Mouse (Mus musculus): ENCODE measurements around the gene Calm4. TPM values are rescaled to one million over a fixed set of nuclear protein-coding genes. Genes with fewer than 3 reads are reported as not detected.
"Not testable (repeated sequence)": the region's sequence is repeated elsewhere in the genome, so short reads cannot be mapped to it uniquely, and the experiment has no call there.

The Calm4 gene
- polyA plus RNA-seq, 1 experiment from 2014 or later: not detected

DNA sequence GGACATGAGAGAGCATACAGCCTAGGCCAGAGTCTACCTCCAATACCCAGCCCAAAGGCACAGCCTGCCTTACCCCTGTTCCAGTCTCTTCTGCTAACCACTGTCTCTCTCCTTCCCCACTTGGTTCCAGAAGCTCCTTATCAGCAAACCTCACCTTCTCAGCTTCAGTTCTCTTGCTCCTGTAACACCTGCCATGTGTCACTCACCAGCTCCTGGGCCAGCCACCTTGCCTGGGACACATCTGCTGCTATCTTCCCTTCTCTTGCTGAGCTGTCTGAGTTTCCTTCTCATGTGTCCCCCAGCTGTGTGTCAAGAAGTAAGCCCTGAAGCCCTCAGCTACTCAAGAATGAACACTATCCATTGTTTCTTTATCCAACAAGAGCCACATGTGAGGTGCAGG is 3.1 kb downstream of the Calm4 start:
- not testable (repeated sequence) for H3K36me3 ChIP-seq (ENCODE audit: control insufficient read depth, insufficient read depth); H3K27ac ChIP-seq (ENCODE audit: low read length)
- peak; percentile 48 for ATAC-seq (ENCODE audit: low read depth)

DNA sequence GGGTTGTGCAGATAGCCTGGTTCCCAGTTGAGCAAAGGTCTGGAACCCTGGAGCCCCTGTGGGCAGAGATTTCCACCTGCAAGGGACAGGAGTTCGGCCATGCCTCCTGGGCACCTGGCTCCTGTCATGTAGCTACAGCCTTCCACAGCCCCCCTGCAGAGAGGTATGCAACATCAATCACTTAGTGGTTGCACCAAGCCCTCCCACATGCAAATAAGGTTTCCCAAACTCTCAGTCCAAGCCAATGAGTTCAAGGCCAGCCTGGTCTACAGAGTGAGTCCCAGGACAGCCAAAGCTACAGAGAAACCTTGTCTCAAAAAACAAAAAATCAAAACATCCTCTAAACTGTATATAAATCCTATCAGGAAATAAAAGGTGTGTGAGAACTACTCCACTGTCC is 12.8 kb downstream of the Calm4 start:
- WGBS (ENCODE audit: insufficient replicate concordance): 64% methylated on average over 1 of the region's 1 CpGs
- Histone ChIP-seq H3K27me3 (ENCODE audit: control insufficient read depth, insufficient read depth, low read depth, low read length) (no peaks in the 10 kb centered on the region), H3K9ac (ENCODE audit: low read depth, low read length) (no peak overlapping the region), H3K9me3 (replicated peaks; ENCODE audit: control insufficient read depth, low read length) (no peaks in the 10 kb centered on the region), H3K4me1 (ENCODE audit: control insufficient read depth, low read depth, low read length) (no peaks in the 10 kb centered on the region), H3K36me3 (ENCODE audit: control insufficient read depth, insufficient read depth) (no peaks in the 10 kb centered on the region), H3K4me2 (ENCODE audit: low read depth, low read length) (no peak overlapping the region), H3K4me3 (ENCODE audit: low read depth, low read length) (no peak overlapping the region), H3K27ac (ENCODE audit: low read length) (no peak overlapping the region)
- ATAC-seq (ENCODE audit: low read depth): no peak

More for the DNA sequence above, 3.1 kb downstream of the Calm4 start:
- H3K9ac ChIP-seq (ENCODE audit: low read depth, low read length); H3K4me3 ChIP-seq (ENCODE audit: low read depth, low read length); H3K27me3 ChIP-seq (ENCODE audit: control insufficient read depth, insufficient read depth, low read depth, low read length); H3K4me1 ChIP-seq (ENCODE audit: control insufficient read depth, low read depth, low read length); H3K9me3 ChIP-seq (replicated peaks; ENCODE audit: control insufficient read depth, low read length); H3K4me2 ChIP-seq (ENCODE audit: low read depth, low read length): not testable (repeated sequence)

DNA sequence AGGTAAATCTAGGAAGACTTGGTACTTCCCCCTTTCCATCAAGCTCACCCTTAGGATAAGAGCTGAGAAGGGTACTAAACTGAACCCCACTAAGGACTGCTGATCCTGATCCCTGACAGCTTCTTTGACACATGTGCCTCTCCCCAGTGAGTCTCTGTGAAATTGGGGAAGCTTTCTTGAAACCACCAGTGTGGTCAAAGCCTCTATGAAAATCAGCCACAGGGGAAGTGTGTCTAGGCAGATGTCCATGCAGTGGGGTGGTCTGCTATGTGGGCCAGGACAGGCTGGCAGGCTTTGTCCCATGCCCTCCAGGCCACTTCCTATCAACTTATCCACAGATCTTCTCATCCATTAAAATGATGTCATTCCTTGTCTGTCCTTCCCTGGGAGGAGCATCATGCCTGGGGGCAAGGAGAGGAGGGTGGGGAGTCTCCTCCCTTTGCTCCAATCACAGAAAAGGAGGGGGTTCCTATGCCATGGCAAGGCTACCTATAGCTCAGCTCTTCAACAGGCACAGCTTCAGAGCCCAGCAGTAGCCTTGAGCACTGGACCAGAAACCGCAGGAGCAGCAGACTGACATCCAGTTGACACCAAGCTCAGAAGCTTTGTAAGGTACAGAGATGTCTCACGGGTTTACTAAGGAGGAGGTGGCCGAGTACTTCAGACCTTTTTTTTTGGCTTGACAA is 16.2 kb downstream of the Calm4 start, which contains the start of gene Calm5:
Gene Calm5 (plus strand): TSS at position 526 of the 686 bp plus-strand sequence.
- not testable (repeated sequence) for H3K4me3 ChIP-seq (ENCODE audit: low read depth, low read length); H3K27me3 ChIP-seq (ENCODE audit: control insufficient read depth, insufficient read depth, low read depth, low read length); H3K36me3 ChIP-seq (ENCODE audit: control insufficient read depth, insufficient read depth); H3K4me1 ChIP-seq (ENCODE audit: control insufficient read depth, low read depth, low read length); H3K9ac ChIP-seq (ENCODE audit: low read depth, low read length); H3K9me3 ChIP-seq (replicated peaks; ENCODE audit: control insufficient read depth, low read length); H3K27ac ChIP-seq (ENCODE audit: low read length); ATAC-seq (ENCODE audit: low read depth); H3K4me2 ChIP-seq (ENCODE audit: low read depth, low read length)
- 37% methylated on average over 3 of the region's 3 CpGs for WGBS (ENCODE audit: insufficient replicate concordance)

DNA sequence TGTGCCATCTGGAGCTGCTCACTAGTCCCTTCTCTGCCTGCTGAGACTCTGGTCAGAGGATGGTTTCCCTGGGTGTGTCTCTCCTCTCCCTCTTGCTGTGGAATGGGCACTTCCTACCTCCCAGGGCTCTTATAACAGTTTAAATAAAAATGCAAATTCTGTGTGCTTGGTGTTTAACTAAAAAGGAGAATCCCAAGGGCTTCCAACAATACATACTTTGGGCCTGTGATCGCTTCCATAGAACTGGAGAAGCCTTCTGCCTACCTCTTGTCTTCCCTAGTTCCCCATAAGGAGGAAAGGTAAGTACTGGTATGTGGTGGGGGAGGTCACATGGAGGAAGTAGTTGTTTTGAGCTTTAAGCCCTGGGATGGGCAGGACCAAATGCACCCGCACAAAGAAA is 17.3 kb downstream of the Calm4 start:
- no peaks in the 10 kb centered on the region for H3K9me3 ChIP-seq (replicated peaks; ENCODE audit: control insufficient read depth, low read length)
- 57% methylated on average over 2 of the region's 2 CpGs for WGBS (ENCODE audit: insufficient replicate concordance)
- H3K27ac ChIP-seq (ENCODE audit: low read length): no peak overlapping the region
- H3K4me3 ChIP-seq (ENCODE audit: low read depth, low read length): no peak overlapping the region
- no peak overlapping the region for H3K9ac ChIP-seq (ENCODE audit: low read depth, low read length)
- no peaks in the 10 kb centered on the region for H3K36me3 ChIP-seq (ENCODE audit: control insufficient read depth, insufficient read depth)
- H3K4me2 ChIP-seq (ENCODE audit: low read depth, low read length): no peak overlapping the region
- ATAC-seq (ENCODE audit: low read depth): no peak
- no peaks in the 10 kb centered on the region for H3K27me3 ChIP-seq (ENCODE audit: control insufficient read depth, insufficient read depth, low read depth, low read length)
- no peaks in the 10 kb centered on the region; the same call in 1 of the 2 replicates for H3K4me1 ChIP-seq (ENCODE audit: control insufficient read depth, low read depth, low read length)

DNA sequence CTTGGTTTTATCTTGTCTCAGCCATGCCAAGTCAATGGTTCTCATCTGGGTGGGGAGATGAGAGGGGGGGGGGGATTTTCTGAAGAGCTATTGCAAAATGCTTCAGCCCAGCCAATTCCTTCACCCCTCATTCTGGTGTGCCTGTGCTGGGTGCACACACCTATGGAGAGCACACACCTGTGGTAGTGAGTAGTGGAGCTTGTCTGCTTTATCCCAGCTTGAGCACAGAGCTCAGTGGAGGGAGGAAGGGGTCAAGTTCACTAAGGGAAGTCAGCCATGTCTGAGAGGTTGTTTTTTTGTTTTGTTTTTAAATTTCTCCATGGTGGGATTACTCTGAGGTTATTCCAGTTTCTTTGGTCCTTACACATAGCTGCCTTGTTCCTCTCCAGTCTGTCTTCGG is 18.7 kb downstream of the Calm4 start:
- no peaks in the 10 kb centered on the region for H3K27me3 ChIP-seq (ENCODE audit: control insufficient read depth, insufficient read depth, low read depth, low read length)
- H3K4me1 ChIP-seq (ENCODE audit: control insufficient read depth, low read depth, low read length): peaks cover 11% of the 10 kb centered on the region
- no peaks in the 10 kb centered on the region for H3K36me3 ChIP-seq (ENCODE audit: control insufficient read depth, insufficient read depth)
- ATAC-seq (ENCODE audit: low read depth): no peak
- H3K27ac ChIP-seq (ENCODE audit: low read length): no peak overlapping the region
- no peak overlapping the region for H3K4me2 ChIP-seq (ENCODE audit: low read depth, low read length)
- H3K9ac ChIP-seq (ENCODE audit: low read depth, low read length): no peak overlapping the region
- WGBS (ENCODE audit: insufficient replicate concordance): 53% methylated on average over 1 of the region's 1 CpGs
- H3K4me3 ChIP-seq (ENCODE audit: low read depth, low read length): no peak overlapping the region
- no peaks in the 10 kb centered on the region for H3K9me3 ChIP-seq (replicated peaks; ENCODE audit: control insufficient read depth, low read length)

DNA sequence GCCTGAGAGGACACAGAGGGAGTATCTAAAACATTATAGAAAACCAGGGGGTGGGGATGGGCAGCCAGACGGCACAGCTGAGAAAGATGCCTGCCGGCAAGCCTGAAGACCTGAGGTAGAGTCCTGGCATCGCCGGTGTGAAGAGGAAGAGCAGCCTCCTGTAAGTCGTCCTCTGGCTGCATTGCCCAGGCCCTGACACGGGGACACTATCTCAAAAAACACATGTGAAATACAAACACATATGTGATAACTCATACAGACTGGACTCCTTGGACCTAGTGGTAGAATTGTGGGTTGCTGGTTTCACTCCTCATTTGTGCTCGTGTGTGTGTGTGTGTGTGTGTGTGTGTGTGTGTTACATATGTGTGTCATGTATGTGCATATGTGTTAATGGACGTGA is 23.7 kb downstream of the Calm4 start:
- Histone ChIP-seq H3K4me3 (ENCODE audit: low read depth, low read length) (no peak overlapping the region), H3K27ac (ENCODE audit: low read length) (peak overlapping the region; percentile 65), H3K36me3 (ENCODE audit: control insufficient read depth, insufficient read depth) (no peaks in the 10 kb centered on the region), H3K27me3 (ENCODE audit: control insufficient read depth, insufficient read depth, low read depth, low read length) (no peaks in the 10 kb centered on the region), H3K4me1 (ENCODE audit: control insufficient read depth, low read depth, low read length) (peaks cover 53% of the 10 kb centered on the region), H3K9ac (ENCODE audit: low read depth, low read length) (peak overlapping the region; percentile 22; the same call in 1 of the 2 replicates), H3K9me3 (replicated peaks; ENCODE audit: control insufficient read depth, low read length) (no peaks in the 10 kb centered on the region), H3K4me2 (ENCODE audit: low read depth, low read length) (peak overlapping the region; percentile 12)
- 47% methylated on average over 8 of the region's 8 CpGs for WGBS (ENCODE audit: insufficient replicate concordance)
- ATAC-seq (ENCODE audit: low read depth): peak; percentile 76

DNA sequence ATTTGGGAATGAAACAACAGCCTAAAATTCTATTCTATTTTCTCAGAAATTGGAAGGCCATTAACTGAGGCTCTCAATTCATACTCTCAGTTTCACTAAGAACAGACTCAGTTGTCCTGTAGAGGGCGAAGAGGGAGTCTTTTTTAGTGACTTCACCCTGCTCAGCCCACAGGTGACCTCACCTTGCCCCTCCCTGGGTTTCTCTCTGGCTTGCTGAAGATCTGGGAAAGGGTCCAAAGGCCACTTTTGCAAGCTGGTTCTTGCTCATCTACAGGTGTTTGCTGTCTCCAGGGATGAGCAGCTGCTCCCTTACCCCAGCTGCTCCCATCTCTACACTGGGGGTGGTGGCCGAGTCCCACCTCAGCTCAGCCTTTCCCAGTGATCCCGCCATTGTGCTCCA is 24.8 kb downstream of the Calm4 start:
- Histone ChIP-seq H3K9me3 (replicated peaks; ENCODE audit: control insufficient read depth, low read length) (no peaks in the 10 kb centered on the region), H3K9ac (ENCODE audit: low read depth, low read length) (no peak overlapping the region), H3K27me3 (ENCODE audit: control insufficient read depth, insufficient read depth, low read depth, low read length) (no peaks in the 10 kb centered on the region), H3K27ac (ENCODE audit: low read length) (peak overlapping the region; percentile 13; the same call in 1 of the 2 replicates), H3K36me3 (ENCODE audit: control insufficient read depth, insufficient read depth) (no peaks in the 10 kb centered on the region), H3K4me3 (ENCODE audit: low read depth, low read length) (no peak overlapping the region), H3K4me2 (ENCODE audit: low read depth, low read length) (peak overlapping the region; percentile 50; the same call in 1 of the 2 replicates), H3K4me1 (ENCODE audit: control insufficient read depth, low read depth, low read length) (peaks cover 61% of the 10 kb centered on the region)
- WGBS (ENCODE audit: insufficient replicate concordance): 82% methylated on average over 3 of the region's 3 CpGs
- no peak for ATAC-seq (ENCODE audit: low read depth)

DNA sequence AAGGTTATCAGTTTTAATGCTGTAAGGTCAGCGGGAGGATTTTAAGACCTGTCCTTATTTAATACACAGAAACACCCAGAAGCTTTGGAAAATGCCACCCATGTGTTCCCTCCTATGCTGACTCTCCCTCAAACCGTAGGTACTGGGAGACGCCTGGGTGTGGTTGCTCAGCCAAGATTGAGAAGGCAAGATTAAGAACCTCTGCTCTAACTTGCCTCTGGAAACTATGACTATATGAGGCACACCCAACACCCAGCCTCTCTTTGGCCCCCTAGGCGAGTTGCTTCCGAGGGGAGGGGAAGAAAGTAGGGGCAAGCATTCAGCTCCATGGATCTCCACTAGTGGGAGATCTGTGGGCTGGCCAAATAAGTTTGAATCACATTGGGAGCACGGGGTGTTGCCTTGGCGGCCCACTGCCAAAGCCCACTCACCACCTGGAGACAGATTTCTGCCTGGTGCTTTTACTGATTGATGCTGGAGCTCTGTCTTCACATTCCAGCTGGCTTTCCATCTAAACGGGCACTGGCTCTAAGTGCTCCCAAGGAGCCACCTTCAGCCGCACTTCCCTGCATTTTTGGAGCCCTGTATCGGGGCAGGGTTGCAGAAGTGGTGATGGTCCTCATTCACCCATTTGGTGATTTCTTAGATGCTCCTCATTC is 25.5 kb downstream of the Calm4 start:
- no peaks in the 10 kb centered on the region for H3K36me3 ChIP-seq (ENCODE audit: control insufficient read depth, insufficient read depth)
- peaks cover 68% of the 10 kb centered on the region for H3K4me1 ChIP-seq (ENCODE audit: control insufficient read depth, low read depth, low read length)
- peak overlapping the region; percentile 45; the same call in 1 of the 2 replicates for H3K27ac ChIP-seq (ENCODE audit: low read length)
- H3K9me3 ChIP-seq (replicated peaks; ENCODE audit: control insufficient read depth, low read length): no peaks in the 10 kb centered on the region
- no peaks in the 10 kb centered on the region for H3K27me3 ChIP-seq (ENCODE audit: control insufficient read depth, insufficient read depth, low read depth, low read length)
- ATAC-seq (ENCODE audit: low read depth): peak; percentile 62
- H3K4me2 ChIP-seq (ENCODE audit: low read depth, low read length): peak overlapping the region; percentile 50
- H3K9ac ChIP-seq (ENCODE audit: low read depth, low read length): peak overlapping the region; percentile 35; the same call in 1 of the 2 replicates
- H3K4me3 ChIP-seq (ENCODE audit: low read depth, low read length): no peak overlapping the region; the same call in 1 of the 2 replicates
- 64% methylated on average over 10 of the region's 10 CpGs for WGBS (ENCODE audit: insufficient replicate concordance)

DNA sequence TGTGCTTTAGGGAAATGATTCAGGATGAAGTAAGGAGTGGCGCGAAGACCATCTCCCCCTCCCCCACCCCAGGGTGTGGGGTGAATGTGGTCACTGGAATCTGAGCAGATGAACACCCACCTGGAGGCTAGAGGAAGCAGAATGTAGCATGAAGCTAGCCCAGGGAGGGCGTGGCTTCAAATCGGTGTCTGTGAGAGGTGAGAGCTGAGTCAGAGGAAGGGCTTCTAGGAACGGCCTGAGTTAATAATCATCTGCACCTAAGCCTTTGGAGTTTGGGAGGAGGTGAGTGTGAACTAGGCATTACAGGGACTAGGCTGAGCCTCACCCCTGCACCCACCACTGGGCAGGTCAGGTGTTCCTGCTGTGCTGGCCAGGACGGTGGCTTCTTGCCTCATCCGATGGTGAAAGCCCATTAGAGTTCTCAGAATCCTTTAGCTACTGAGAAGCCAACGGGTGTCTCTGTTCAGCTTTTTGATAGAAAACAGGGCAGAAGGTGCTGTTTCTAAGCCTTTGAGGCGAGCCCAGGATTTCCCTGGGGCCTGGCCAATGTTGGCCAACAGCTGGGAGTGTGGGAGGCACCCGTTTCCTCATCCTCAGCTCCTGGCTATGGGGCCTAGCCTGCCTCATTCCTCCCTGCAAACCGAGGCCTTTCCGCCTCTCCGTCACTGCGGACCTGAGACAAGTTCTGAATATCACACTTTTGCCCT is 28.2 kb downstream of the Calm4 start:
- Histone ChIP-seq H3K9ac (ENCODE audit: low read depth, low read length) (peak overlapping the region; percentile 62), H3K36me3 (ENCODE audit: control insufficient read depth, insufficient read depth) (no peaks in the 10 kb centered on the region), H3K27ac (ENCODE audit: low read length) (peak overlapping the region; percentile 98), H3K4me1 (ENCODE audit: control insufficient read depth, low read depth, low read length) (peaks cover 86% of the 10 kb centered on the region), H3K27me3 (ENCODE audit: control insufficient read depth, insufficient read depth, low read depth, low read length) (no peaks in the 10 kb centered on the region), H3K9me3 (replicated peaks; ENCODE audit: control insufficient read depth, low read length) (no peaks in the 10 kb centered on the region), H3K4me3 (ENCODE audit: low read depth, low read length) (peak overlapping the region; percentile 39), H3K4me2 (ENCODE audit: low read depth, low read length) (peak overlapping the region; percentile 74)
- ATAC-seq (ENCODE audit: low read depth): peak; percentile 9; the same call in 1 of the 2 replicates
- WGBS (ENCODE audit: insufficient replicate concordance): 55% methylated on average over 14 of the region's 14 CpGs

Measured in liver, embryonic 16.5 days (tissue).